Mouse (Mus musculus): Measurements from ENCODE around the gene Gpr84. TPM values are rescaled to one million over a fixed set of nuclear protein-coding genes. Genes with fewer than 3 reads are reported as not detected.

Gene Gpr84
- polyA plus RNA-seq, 1 experiment from 2014 or later: 0.34 TPM

DNA sequence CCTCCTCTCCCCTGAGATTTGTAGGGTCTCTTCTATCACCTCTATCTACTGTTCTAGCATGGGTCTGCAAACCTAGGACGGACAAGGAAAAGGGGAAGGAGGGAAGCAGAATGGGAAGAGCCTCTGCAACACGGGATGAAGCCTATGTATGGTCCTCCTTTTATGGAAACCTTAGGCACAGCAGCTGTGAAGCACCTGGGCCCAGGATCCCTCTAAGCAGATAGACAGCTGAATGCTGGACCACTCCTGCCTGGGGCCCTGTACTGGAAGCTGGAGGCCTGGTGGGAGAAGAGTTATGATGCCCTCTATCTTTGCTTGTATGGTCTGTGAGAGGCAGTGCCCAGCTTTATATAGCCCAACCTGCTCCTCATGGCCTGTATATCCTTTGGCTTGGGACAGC lies 9.9 kb downstream of the Gpr84 start:
- Histone ChIP-seq H3K4me1 (replicated peaks; ENCODE audit: control insufficient read depth, insufficient read depth, low read length) (peaks cover 64% of the 10 kb centered on the region), H3K9me3 (ENCODE audit: control insufficient read depth, low read length) (no peaks in the 10 kb centered on the region), H3K27ac (ENCODE audit: low read depth) (peak overlapping the region; percentile 88), H3K9ac (ENCODE audit: low read length) (no peak overlapping the region), H3K4me3 (ENCODE audit: low read depth, low read length) (no peak overlapping the region), H3K36me3 (ENCODE audit: control insufficient read depth, insufficient read depth, low read length) (peaks cover 37% of the 10 kb centered on the region), H3K27me3 (replicated peaks; ENCODE audit: control insufficient read depth, insufficient read depth, low read length) (no peaks in the 10 kb centered on the region), H3K4me2 (ENCODE audit: low read length) (peak overlapping the region; percentile 5)
- 8% methylated on average over 2 of the region's 2 CpGs for WGBS
- DNase-seq (ENCODE audit: low spot score) (no peak), ATAC-seq (replicated peaks; ENCODE audit: low FRiP score, low TSS enrichment, low read depth) (no peak)

DNA sequence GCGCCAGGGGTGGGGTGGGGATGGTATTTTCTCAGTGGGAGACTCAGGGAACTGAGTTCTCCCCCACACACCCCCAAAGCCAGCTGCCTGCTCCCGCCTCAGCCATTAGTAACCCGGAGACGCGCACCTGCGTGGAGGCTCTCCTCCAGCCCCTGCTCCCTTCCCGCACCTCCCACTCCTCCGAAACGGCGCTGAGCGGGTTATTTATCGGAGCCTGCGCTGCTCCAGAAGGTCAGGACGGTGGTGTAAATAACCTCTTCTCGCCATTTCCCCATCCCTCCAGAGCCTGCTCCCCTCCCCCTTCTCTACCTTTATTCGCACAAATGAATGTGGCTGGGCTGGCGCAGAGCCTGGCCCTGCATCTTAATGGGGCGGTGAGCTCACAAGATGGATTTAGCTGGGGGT lies 10.3 kb downstream of the Gpr84 start:
- Histone ChIP-seq H3K4me1 (replicated peaks; ENCODE audit: control insufficient read depth, insufficient read depth, low read length) (peaks cover 67% of the 10 kb centered on the region), H3K27ac (ENCODE audit: low read depth) (peak overlapping the region; percentile 88), H3K27me3 (replicated peaks; ENCODE audit: control insufficient read depth, insufficient read depth, low read length) (no peaks in the 10 kb centered on the region), H3K9ac (ENCODE audit: low read length) (no peak overlapping the region), H3K36me3 (ENCODE audit: control insufficient read depth, insufficient read depth, low read length) (peaks cover 40% of the 10 kb centered on the region), H3K9me3 (ENCODE audit: control insufficient read depth, low read length) (no peaks in the 10 kb centered on the region), H3K4me3 (ENCODE audit: low read depth, low read length) (no peak overlapping the region), H3K4me2 (ENCODE audit: low read length) (peak overlapping the region; percentile 5)
- no peak for ATAC-seq (replicated peaks; ENCODE audit: low FRiP score, low TSS enrichment, low read depth)
- peak; percentile 71 for DNase-seq (ENCODE audit: low spot score)
- WGBS: 7% methylated on average over 18 of the region's 18 CpGs

GRCm38 (mm10) chr15:103299644-103300043 lies 10.8 kb downstream of the Gpr84 start:
- 33% methylated on average over 8 of the region's 8 CpGs for WGBS
- no peak overlapping the region for H3K9ac ChIP-seq (ENCODE audit: low read length)

DNA sequence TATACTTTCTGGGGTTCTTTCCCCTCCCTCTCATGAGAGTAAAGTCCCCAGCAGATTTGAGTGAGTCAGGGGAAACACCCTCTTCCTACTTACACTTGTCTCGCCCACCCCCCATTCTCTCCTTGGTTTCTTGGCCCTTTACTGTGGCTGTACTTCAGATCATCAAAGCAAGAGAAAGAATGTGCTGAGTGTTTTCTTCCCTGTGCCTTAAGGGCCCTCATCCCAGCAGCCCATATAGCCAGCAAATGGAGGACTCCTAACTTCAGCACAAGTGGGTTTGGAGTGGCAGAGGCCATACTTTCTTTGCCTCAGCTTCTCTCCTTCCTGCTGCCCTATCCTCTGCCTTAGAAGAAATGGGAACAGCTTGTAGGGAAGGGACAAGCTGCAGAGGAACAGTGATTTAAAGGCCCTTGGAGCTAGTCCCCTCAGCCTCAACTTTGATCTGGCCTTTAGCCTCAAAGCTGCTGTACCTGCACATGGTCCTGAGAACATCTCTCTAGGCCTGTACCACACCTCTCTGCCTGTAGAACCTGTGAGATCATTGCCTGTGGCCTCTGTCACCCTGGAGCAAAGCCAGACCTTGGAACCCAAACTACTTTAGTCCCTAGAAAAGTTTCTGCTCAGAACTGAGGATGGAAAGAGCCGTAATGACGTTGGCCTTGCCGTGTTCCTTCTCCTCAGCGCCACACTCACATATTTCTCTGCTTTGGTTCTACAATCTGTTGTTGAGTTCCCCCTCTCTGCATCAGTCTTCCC lies 11.4 kb downstream of the Gpr84 start:
- no peak overlapping the region for H3K9ac ChIP-seq (ENCODE audit: low read length)
- no peak overlapping the region for H3K4me2 ChIP-seq (ENCODE audit: low read length)
- ATAC-seq (replicated peaks; ENCODE audit: low FRiP score, low TSS enrichment, low read depth): no peak
- WGBS: 64% methylated on average over 5 of the region's 5 CpGs
- peaks cover 61% of the 10 kb centered on the region for H3K4me1 ChIP-seq (replicated peaks; ENCODE audit: control insufficient read depth, insufficient read depth, low read length)
- DNase-seq (ENCODE audit: low spot score): no peak
- peaks cover 42% of the 10 kb centered on the region for H3K36me3 ChIP-seq (ENCODE audit: control insufficient read depth, insufficient read depth, low read length)
- no peaks in the 10 kb centered on the region for H3K9me3 ChIP-seq (ENCODE audit: control insufficient read depth, low read length)
- H3K4me3 ChIP-seq (ENCODE audit: low read depth, low read length): no peak overlapping the region
- peak overlapping the region; percentile 88; the same call in 1 of the 2 replicates for H3K27ac ChIP-seq (ENCODE audit: low read depth)
- no peaks in the 10 kb centered on the region for H3K27me3 ChIP-seq (replicated peaks; ENCODE audit: control insufficient read depth, insufficient read depth, low read length)

More at GRCm38 (mm10) chr15:103299644-103300043, 10.8 kb downstream of the Gpr84 start:
- H3K27me3 ChIP-seq (replicated peaks; ENCODE audit: control insufficient read depth, insufficient read depth, low read length): no peaks in the 10 kb centered on the region
- DNase-seq (ENCODE audit: low spot score) (no peak), ATAC-seq (replicated peaks; ENCODE audit: low FRiP score, low TSS enrichment, low read depth) (no peak)
- peaks cover 42% of the 10 kb centered on the region for H3K36me3 ChIP-seq (ENCODE audit: control insufficient read depth, insufficient read depth, low read length)
- H3K9me3 ChIP-seq (ENCODE audit: control insufficient read depth, low read length): no peaks in the 10 kb centered on the region
- no peak overlapping the region for H3K4me3 ChIP-seq (ENCODE audit: low read depth, low read length)
- peaks cover 67% of the 10 kb centered on the region for H3K4me1 ChIP-seq (replicated peaks; ENCODE audit: control insufficient read depth, insufficient read depth, low read length)
- peak overlapping the region; percentile 5; the same call in 1 of the 2 replicates for H3K4me2 ChIP-seq (ENCODE audit: low read length)
- peak overlapping the region; percentile 88; the same call in 1 of the 2 replicates for H3K27ac ChIP-seq (ENCODE audit: low read depth)

GRCm38 (mm10) chr15:103298026-103298425 lies 12.4 kb downstream of the Gpr84 start:
- no peak overlapping the region for H3K9ac ChIP-seq (ENCODE audit: low read length)
- H3K4me1 ChIP-seq (replicated peaks; ENCODE audit: control insufficient read depth, insufficient read depth, low read length): peaks cover 51% of the 10 kb centered on the region
- 72% methylated on average over 3 of the region's 3 CpGs for WGBS
- H3K36me3 ChIP-seq (ENCODE audit: control insufficient read depth, insufficient read depth, low read length): peaks cover 52% of the 10 kb centered on the region
- no peak overlapping the region for H3K4me3 ChIP-seq (ENCODE audit: low read depth, low read length)
- no peaks in the 10 kb centered on the region for H3K27me3 ChIP-seq (replicated peaks; ENCODE audit: control insufficient read depth, insufficient read depth, low read length)
- ATAC-seq (replicated peaks; ENCODE audit: low FRiP score, low TSS enrichment, low read depth) (no peak), DNase-seq (ENCODE audit: low spot score) (no peak)
- H3K27ac ChIP-seq (ENCODE audit: low read depth): no peak overlapping the region
- no peaks in the 10 kb centered on the region for H3K9me3 ChIP-seq (ENCODE audit: control insufficient read depth, low read length)
- no peak overlapping the region for H3K4me2 ChIP-seq (ENCODE audit: low read length)

DNA sequence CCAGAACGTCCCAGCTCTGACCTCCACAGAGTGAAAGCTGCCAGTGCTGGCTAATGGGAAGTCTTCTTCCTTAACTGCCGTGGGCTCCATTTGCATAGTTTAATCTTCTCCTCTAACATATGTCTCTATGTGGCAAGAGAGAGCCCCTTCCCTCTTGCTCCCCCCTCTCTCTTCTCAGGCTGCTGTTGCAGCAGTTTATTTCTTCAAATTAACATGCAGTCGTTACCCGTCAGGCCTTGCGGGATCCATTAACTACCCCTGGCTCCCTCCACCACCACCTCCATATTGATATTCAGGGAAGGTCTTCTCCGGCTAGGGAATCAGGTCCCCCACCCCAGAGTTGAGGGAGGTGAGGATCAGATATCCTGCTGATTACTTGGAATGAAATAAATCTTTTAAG lies 13.1 kb downstream of the Gpr84 start:
- 68% methylated on average over 6 of the region's 6 CpGs for WGBS
- Histone ChIP-seq H3K27ac (ENCODE audit: low read depth) (no peak overlapping the region), H3K36me3 (ENCODE audit: control insufficient read depth, insufficient read depth, low read length) (peaks cover 58% of the 10 kb centered on the region), H3K4me2 (ENCODE audit: low read length) (no peak overlapping the region), H3K4me3 (ENCODE audit: low read depth, low read length) (no peak overlapping the region), H3K27me3 (replicated peaks; ENCODE audit: control insufficient read depth, insufficient read depth, low read length) (no peaks in the 10 kb centered on the region), H3K4me1 (replicated peaks; ENCODE audit: control insufficient read depth, insufficient read depth, low read length) (peaks cover 44% of the 10 kb centered on the region), H3K9me3 (ENCODE audit: control insufficient read depth, low read length) (no peaks in the 10 kb centered on the region), H3K9ac (ENCODE audit: low read length) (no peak overlapping the region)
- no peak for ATAC-seq (replicated peaks; ENCODE audit: low FRiP score, low TSS enrichment, low read depth)
- DNase-seq (ENCODE audit: low spot score): no peak

DNA sequence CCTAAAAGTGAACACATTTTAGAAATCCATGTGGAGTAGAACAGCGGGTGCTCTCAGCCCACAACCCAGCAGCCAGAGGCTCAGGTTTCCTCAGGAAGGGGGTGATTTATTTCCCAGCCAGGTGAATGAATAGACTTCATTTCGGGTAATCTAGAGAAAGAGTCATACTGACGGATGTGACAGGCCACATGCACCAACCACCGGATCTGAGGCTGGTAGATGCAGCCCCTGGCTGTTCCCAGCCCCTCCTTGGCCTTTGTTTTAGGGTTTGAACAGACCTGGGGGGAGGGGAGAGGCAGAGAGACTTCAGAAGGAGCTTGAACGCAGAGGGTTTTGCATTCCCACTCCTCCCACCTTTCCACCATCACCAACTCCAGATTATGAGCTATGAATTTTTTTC lies 14.6 kb downstream of the Gpr84 start:
- Histone ChIP-seq H3K4me3 (ENCODE audit: low read depth, low read length) (no peak overlapping the region), H3K4me2 (ENCODE audit: low read length) (no peak overlapping the region), H3K4me1 (replicated peaks; ENCODE audit: control insufficient read depth, insufficient read depth, low read length) (peaks cover 30% of the 10 kb centered on the region), H3K36me3 (ENCODE audit: control insufficient read depth, insufficient read depth, low read length) (peaks cover 73% of the 10 kb centered on the region), H3K9ac (ENCODE audit: low read length) (no peak overlapping the region), H3K27me3 (replicated peaks; ENCODE audit: control insufficient read depth, insufficient read depth, low read length) (no peaks in the 10 kb centered on the region), H3K27ac (ENCODE audit: low read depth) (no peak overlapping the region), H3K9me3 (ENCODE audit: control insufficient read depth, low read length) (no peaks in the 10 kb centered on the region)
- DNase-seq (ENCODE audit: low spot score): no peak
- WGBS: 26% methylated on average over 5 of the region's 5 CpGs
- ATAC-seq (replicated peaks; ENCODE audit: low FRiP score, low TSS enrichment, low read depth): no peak

DNA sequence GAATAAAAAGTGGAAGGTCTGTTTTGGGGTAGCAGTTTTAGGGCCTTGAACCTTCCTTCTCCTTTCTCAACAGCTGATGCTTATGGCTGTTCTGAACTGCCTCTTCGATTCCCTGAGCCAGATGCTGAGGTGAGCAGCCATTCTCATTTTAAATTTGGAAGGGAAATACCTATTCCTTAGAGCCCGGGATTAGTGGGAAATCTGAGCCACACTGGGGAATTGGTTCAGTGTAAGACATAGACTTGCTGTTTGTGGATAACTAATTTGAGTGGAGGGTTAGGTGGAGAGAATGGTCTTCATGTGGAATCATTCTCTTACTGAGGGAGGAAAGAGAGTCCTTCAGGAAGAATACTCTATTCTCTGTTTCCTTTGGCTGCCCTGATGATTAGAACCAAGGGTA lies 15.8 kb downstream of the Gpr84 start:
- H3K4me1 ChIP-seq (replicated peaks; ENCODE audit: control insufficient read depth, insufficient read depth, low read length): peaks cover 22% of the 10 kb centered on the region
- WGBS: 90% methylated on average over 2 of the region's 2 CpGs
- H3K27me3 ChIP-seq (replicated peaks; ENCODE audit: control insufficient read depth, insufficient read depth, low read length): no peaks in the 10 kb centered on the region
- no peak overlapping the region for H3K27ac ChIP-seq (ENCODE audit: low read depth)
- no peak overlapping the region for H3K4me2 ChIP-seq (ENCODE audit: low read length)
- no peaks in the 10 kb centered on the region for H3K9me3 ChIP-seq (ENCODE audit: control insufficient read depth, low read length)
- no peak for ATAC-seq (replicated peaks; ENCODE audit: low FRiP score, low TSS enrichment, low read depth)
- H3K4me3 ChIP-seq (ENCODE audit: low read depth, low read length): no peak overlapping the region
- no peak for DNase-seq (ENCODE audit: low spot score)
- H3K36me3 ChIP-seq (ENCODE audit: control insufficient read depth, insufficient read depth, low read length): peaks cover 82% of the 10 kb centered on the region
- H3K9ac ChIP-seq (ENCODE audit: low read length): no peak overlapping the region

DNA sequence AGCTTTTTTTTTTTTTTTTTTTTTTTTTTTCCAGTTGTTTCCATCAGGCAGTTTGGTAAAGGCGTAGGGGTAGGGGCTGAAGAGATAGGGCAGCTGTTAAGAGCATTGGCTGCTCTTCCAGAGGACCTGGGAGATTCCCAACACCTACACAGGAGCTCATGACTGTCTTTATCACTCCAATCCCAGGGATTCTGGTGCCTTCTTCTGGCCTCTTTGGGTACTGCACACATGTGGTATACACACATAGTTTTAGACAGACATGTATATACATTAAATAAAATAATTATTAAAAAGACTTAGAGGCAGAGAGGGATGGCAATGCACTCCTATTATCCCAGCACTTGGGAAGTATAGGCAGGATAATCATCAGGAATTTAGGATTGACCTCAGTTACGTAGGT lies 17.0 kb downstream of the Gpr84 start:
- H3K9ac ChIP-seq (ENCODE audit: low read length): no peak overlapping the region
- ATAC-seq (replicated peaks; ENCODE audit: low FRiP score, low TSS enrichment, low read depth) (no peak), DNase-seq (ENCODE audit: low spot score) (no peak)
- peaks cover 11% of the 10 kb centered on the region; the same call in 1 of the 2 replicates for H3K4me1 ChIP-seq (replicated peaks; ENCODE audit: control insufficient read depth, insufficient read depth, low read length)
- H3K27me3 ChIP-seq (replicated peaks; ENCODE audit: control insufficient read depth, insufficient read depth, low read length): no peaks in the 10 kb centered on the region
- no peaks in the 10 kb centered on the region for H3K9me3 ChIP-seq (ENCODE audit: control insufficient read depth, low read length)
- H3K27ac ChIP-seq (ENCODE audit: low read depth): no peak overlapping the region
- 95% methylated on average over 2 of the region's 2 CpGs for WGBS
- no peak overlapping the region for H3K4me2 ChIP-seq (ENCODE audit: low read length)
- H3K4me3 ChIP-seq (ENCODE audit: low read depth, low read length): no peak overlapping the region
- peaks cover 81% of the 10 kb centered on the region for H3K36me3 ChIP-seq (ENCODE audit: control insufficient read depth, insufficient read depth, low read length)
